In the genomic region with DNA sequence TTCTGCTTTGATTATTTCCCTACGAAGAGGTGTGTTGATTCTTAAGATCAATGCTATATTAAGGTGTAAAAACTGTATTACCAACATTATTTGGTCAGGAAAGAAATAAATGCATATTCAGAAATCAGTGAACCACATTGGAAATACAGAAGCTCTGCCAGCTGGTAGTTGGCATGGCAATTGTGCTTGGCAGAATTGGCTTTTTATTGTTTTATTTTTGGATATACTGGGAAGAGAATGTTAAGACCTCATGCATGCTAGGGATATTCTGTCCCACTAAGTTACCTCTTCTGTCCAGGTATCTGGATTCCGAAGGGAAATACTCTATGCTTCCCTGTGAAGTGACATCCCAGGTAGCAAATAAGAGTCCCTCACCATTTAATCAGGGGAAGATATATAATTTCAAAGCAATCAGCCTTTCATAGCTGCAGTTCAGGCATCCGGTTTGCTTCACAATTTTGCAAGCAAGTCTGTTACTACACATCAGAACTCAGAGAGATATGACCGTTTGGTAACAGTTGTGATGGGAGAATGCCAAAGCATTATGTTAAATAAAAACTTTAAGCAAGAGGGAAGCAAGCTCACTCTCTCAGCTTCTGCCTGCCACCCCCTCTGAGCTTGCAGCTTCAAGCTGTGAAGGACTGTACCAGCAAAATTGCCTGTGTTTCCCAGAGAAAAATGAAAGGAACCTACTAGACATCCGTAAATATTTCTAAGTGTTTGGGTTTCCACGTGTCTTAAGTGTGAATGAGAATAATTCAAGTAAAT, we compare ENCODE assay signal across 9 mouse cellular contexts.
A peak's percentile ranks its signal among the peaks of the same experiment; 100 is the strongest.
DNase-seq lines count a peak whose midpoint lies in the region; ATAC-seq and TF ChIP-seq lines count a peak whose summit lies in the region.
"Had no signal": no experiment of that assay in that cellular context is flagged by ENCODE, and none has a peak within 500 bp of the region (broad histone marks: within the 10 kb centered on the region; RNA-seq: fewer than 3 reads in every experiment).

No protein-coding gene starts in this region.

- TF ChIP-seq POLR2A in brain, embryonic 14.5 days (IDR thresholded peaks at IDR 0.05; ENCODE audit: borderline replicate concordance, extremely low read depth, insufficient read depth, insufficient read length, poor library complexity, severe bottlenecking), result no peak

- DNase-seq in brain, embryonic 14.5 days (ENCODE audit: low read depth), result peak; percentile 65
- DNase-seq in cerebellum, adult 9-10 months, result peak; percentile 92
- peak; percentile 56 to 83 for DNase-seq in layer of hippocampus, adult 18-20 months (ENCODE audit: low spot score in 2 of 2)
- peak; percentile 41 to 89 for DNase-seq in left cerebral cortex, postnatal 25 days (ENCODE audit: low spot score in 2 of 2)
- DNase-seq in thymus, postnatal 4 days, result no peak
- no peak for DNase-seq in thymus, postnatal 10 days (ENCODE audit: low spot score in 2 of 2)
- DNase-seq: lung, adult 18-20 months had no signal

- 80% methylated on average over 6 of the region's 6 CpGs for WGBS in kidney, embryonic 15.5 days

- intact Hi-C loops in left cerebral cortex, postnatal 25 days (cut with DNase I), result no loop called here

- H3K9ac ChIP-seq in kidney, embryonic 15.5 days, result no peak overlapping the region
- H3K9ac ChIP-seq: midbrain, embryonic 13.5 days had no signal

- no peaks in the 10 kb centered on the region for H3K27me3 ChIP-seq in kidney, embryonic 15.5 days
- H3K27me3 ChIP-seq: midbrain, embryonic 13.5 days had no signal

- no peaks in the 10 kb centered on the region for H3K9me3 ChIP-seq in kidney, embryonic 15.5 days (replicated peaks)
- H3K9me3 ChIP-seq: midbrain, embryonic 13.5 days had no signal

- H3K36me3 ChIP-seq in kidney, embryonic 15.5 days, result no peaks in the 10 kb centered on the region
- H3K36me3 ChIP-seq: midbrain, embryonic 13.5 days had no signal

- ATAC-seq in kidney, embryonic 15.5 days (replicated peaks; ENCODE audit: low FRiP score), result no peak
- ATAC-seq: midbrain, embryonic 13.5 days had no signal

- H3K4me2 ChIP-seq in kidney, embryonic 15.5 days, result no peak overlapping the region
- H3K4me2 ChIP-seq: midbrain, embryonic 13.5 days had no signal

- no peak overlapping the region for H3K27ac ChIP-seq in kidney, embryonic 15.5 days
- H3K27ac ChIP-seq: midbrain, embryonic 13.5 days had no signal

- H3K4me3 ChIP-seq in kidney, embryonic 15.5 days (replicated peaks), result no peak overlapping the region
- H3K4me3 ChIP-seq: midbrain, embryonic 13.5 days had no signal

- H3K4me1 ChIP-seq in kidney, embryonic 15.5 days, result no peaks in the 10 kb centered on the region
- H3K4me1 ChIP-seq: midbrain, embryonic 13.5 days had no signal

- no peak for TF ChIP-seq CTCF in brain, embryonic 14.5 days (IDR thresholded peaks at IDR 0.05; ENCODE audit: borderline replicate concordance, extremely low read depth, insufficient read depth, insufficient read length)

Comparison
In these comparisons a context has a peak if more than half of its experiments do, and no peak if none do; other contexts are left out.
1. DNase-seq: peak in brain, embryonic 14.5 days (single experiment), cerebellum, adult 9-10 months (single experiment), layer of hippocampus, adult 18-20 months (2 of 2) and left cerebral cortex, postnatal 25 days (2 of 2); none in thymus, postnatal 4 days (single experiment) and thymus, postnatal 10 days (0 of 2).